Mouse (Mus musculus): Measurements from ENCODE around the gene Lrrn2. TPM values are rescaled to one million over a fixed set of nuclear protein-coding genes. Genes with fewer than 3 reads are reported as not detected.
"Not testable (repeated sequence)": the region's sequence is repeated elsewhere in the genome, so short reads cannot be mapped to it uniquely, and the experiment has no call there.

Gene Lrrn2
- total RNA-seq, 2 experiments from 2014 or later: 0.07 TPM; not detected in 1

DNA sequence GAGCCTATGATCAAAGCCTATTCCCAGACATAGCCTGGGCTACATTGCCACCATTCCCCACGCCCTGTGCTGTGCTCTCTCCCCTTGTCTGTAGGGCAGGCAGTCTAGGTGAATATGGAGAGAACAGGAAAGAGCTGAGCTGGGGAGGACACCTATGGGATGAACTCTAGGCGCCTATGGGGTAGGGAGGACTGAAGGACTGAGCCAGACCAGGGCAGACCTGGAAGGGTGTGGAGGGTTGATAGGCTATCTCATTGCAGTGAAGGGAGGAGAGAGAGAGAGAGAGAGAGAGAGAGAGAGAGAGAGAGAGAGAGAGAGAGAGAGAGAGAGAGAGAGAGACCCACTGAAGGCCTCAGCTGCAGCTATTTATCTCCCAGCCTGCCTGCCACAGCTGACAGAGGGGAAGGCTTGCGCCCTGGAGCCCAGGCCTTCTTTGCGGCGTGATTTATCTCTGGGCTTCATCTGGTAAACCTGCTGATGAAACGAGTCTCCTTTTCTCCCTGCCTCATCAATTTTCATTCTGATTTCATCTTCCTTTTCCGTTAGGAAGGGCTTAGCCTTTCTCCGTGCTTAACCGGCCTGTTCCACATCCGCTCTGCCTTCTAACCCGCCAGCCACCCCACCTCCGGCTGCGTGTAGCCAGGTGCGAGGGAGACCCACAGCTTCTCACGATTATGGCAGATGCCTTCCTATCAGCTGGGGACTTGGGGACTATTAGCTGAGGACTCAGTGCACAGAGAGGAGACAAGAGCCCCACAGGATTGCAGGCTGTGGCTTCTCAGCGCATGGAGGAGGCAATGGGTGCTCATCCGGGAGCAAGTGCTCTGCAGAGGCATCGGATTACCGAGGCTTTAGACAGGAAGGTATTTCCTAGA is 48.2 kb downstream of the Lrrn2 start:
- no peak for ATAC-seq (ENCODE audit: poor library complexity, severe bottlenecking)

DNA sequence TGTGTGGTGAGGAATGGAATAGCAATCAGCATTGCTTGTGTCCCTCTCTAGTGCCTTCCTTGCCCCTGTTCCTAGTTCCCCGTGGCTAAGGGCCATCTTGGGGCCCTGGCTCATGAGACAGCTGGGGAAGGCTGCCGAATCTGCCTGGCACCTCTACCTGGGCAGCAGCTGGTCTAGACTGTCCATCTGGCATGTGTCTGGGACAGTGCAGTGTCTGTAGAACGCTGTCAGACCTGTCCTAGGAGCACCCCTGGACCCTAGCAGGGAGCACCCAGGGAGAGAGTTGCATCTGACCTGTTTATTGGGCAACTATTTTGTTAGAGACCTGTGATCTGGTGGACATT is 48.8 kb downstream of the Lrrn2 start:
- ATAC-seq (ENCODE audit: poor library complexity, severe bottlenecking): no peak

DNA sequence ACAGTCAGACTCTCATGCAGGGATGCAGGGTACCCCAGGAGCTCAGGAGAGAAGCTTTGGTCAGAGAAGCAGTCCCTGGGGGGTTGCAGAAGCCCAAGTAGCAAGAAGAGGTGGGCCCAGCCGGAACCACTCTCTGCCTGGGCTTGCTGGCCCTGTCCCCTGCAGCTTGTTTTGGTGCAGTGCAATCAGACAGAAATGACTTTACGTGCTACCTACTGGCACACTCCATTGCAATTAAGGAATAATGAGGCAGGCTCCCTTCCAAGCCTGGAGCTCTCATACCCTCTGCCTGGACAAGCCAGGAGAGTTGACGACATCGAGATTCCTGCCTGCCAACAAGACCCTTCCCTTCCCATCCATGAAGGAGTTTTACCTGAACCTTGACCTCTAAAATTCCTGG is 50.2 kb downstream of the Lrrn2 start:
- no peak for ATAC-seq (ENCODE audit: poor library complexity, severe bottlenecking)

DNA sequence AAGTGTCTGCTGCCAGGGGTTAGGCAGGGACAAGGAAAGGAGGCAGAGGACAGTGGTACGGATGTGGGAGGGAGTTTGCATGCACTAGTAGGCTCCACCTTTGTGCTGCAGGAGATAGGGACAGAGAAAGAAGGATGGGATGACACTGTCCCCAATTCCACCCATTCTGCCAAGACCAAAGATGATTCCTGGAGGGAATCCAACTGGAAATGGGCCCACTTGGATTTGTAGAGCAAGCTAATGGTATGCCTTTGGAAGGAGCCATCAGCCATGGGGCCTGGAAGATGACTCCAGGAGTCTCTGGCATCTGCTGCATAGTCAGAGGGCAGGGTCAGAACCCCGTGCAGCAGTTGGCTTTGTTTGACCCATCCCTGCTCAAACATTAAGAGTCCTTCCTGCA is 52.3 kb downstream of the Lrrn2 start:
- no peak for ATAC-seq (ENCODE audit: poor library complexity, severe bottlenecking)

DNA sequence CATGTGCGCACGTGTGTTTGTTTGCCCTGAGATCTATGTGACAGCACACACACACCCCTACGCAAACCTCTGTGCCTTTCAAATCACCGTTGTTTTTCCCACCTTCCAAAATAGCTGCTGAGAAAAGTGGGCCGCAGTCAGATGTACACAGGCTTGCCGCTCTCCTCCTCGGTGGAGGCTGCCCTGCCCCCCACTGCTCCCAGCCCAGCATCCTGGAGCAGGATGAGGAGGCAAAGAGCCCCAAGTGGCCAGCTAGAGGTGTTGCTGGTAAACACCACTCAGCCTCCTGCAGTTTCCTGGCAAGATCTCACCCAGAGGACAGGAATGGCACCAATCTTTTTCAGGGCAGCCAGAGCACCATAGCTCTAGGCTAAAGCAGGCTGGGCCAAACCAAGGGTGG is 54.8 kb downstream of the Lrrn2 start:
- ATAC-seq (ENCODE audit: poor library complexity, severe bottlenecking): no peak

DNA sequence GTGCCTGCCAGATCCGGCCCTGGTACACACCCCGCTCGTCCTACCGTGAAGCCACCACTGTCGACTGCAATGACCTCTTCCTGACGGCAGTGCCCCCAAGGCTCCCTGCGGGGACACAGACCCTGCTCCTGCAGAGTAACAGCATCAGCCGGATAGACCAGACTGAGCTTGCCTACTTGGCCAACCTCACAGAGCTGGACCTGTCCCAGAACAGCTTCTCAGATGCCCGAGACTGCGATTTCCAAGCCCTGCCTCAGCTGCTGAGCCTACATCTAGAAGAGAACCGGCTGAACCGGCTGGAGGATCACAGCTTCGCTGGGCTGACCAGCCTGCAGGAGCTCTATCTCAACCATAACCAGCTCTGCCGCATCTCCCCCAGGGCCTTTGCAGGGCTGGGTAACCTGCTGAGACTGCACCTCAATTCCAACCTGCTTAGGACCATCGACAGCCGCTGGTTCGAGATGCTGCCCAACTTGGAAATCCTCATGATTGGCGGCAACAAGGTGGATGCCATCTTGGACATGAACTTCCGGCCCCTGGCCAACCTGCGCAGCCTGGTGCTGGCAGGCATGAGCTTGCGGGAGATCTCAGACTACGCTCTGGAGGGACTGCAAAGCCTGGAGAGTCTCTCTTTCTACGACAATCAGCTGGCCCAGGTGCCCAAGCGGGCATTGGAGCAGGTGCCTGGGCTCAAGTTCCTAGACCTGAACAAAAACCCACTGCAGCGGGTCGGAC is 57.4 kb downstream of the Lrrn2 start:
- ATAC-seq (ENCODE audit: poor library complexity, severe bottlenecking): no peak

DNA sequence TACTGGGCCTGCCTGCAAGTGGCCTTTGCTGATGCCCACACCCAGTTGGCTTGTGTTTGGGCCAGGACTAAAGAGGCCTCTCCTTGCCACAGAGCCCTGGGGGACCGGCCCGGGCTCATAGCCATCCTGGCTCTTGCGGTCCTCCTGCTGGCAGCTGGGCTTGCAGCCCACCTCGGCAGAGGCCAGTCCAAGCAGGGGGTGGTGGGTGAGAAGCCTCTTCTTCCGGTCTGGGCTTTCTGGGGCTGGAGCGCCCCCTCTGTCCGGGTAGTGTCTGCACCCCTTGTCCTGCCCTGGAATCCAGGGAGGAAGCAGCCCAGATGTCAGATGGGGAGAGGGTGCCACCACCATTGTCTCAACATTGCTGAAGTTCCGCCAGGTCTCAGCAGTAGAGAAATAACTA is 58.9 kb downstream of the Lrrn2 start:
- no peak for ATAC-seq (ENCODE audit: poor library complexity, severe bottlenecking)

DNA sequence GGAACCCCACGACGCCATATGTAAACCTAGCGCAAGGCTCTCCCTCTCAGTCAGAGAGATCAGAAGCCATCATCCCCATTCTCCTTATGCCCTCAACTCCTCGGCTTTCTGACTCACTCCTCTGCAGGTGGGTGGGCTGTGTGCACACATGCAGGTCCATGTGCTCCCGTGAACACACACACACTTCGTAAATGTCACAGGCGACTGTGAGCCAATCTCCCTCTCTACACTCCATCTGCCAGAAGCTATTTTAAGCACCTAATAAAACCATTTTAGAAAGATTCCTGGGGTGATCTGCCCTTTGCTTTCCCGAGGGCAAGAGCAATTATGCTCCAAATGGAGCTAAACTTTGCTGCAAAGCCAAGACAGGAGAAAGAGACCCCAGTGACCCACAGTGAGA is 65.8 kb downstream of the Lrrn2 start:
- ATAC-seq (ENCODE audit: poor library complexity, severe bottlenecking): no peak

DNA sequence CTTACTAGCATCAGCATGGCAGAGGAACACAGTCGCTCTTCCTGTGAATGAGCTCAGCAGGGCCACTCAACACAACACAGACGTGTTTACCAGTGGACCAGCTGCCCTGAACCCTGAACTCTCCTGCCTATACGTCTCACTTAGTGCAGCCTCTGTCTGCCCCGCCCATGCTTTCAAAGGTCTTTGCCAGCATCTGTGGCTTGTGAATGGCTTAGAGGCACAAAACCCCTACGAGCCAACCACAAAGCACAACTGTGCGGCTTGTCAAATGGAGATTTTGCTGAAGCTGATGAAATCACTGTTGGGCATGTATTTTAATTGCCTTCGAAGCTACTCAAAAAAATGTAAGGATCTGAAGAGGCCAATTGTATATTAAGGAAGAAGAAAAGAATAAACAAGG is 67.7 kb downstream of the Lrrn2 start:
- ATAC-seq (ENCODE audit: poor library complexity, severe bottlenecking): no peak

DNA sequence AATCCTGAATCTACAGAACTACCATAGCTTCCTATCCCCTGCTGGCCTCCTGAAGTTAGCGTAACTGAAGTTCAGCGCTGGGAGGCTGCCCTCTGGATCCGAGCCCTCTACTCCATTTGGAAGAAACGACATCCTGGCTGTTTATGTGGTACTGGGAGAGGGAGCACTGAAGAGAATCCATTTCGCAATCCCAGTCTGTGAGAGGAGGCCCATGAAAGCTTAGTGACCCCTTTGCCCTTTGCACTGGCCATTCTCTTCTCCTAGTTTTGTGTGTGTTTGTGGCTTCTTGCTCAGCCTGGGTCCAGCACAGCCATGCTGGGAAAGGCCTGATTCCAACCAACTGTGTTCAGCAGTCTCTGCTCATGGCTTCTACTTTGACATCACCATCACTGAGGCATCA is 76.7 kb downstream of the Lrrn2 start:
- ATAC-seq (ENCODE audit: poor library complexity, severe bottlenecking): no peak

DNA sequence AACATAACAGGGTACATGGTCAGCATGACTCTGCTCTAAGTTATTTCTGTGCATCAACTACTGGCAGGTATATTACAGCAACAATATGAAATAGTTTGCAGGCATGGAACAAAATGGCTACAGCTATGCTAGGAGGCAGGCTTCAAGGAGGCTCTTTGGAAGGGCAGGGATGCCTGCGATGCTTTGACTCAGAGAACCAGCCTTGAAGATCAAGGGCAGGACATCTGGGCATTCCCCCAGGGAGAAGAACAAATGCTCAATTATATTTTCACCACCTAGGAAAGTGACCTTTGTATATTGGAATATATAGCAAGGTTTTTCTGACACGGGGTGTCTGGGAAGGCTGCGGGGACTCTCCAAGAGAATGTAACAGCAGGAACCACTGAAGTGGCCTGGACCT is 81.7 kb downstream of the Lrrn2 start:
- ATAC-seq (ENCODE audit: poor library complexity, severe bottlenecking): no peak

DNA sequence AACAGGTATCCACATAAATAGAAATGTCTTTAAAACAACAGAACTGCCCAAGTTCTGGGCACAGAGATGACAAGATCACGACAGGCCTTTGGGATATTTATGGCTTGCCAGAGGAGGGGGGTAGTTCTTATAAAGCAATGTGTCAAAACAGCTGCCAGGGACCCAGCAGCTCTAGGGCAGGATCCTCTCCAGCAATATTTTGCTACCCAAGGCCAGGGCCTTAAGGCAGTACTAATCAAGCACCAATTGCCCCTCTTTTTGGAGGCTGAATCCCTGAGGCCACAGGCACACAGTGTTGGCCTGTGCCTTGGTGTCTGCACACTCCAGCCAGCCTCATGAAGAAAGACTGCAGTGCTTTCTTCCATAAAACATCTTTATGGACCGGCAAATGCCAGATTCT is 84.0 kb downstream of the Lrrn2 start:
- ATAC-seq (ENCODE audit: poor library complexity, severe bottlenecking): no peak

DNA sequence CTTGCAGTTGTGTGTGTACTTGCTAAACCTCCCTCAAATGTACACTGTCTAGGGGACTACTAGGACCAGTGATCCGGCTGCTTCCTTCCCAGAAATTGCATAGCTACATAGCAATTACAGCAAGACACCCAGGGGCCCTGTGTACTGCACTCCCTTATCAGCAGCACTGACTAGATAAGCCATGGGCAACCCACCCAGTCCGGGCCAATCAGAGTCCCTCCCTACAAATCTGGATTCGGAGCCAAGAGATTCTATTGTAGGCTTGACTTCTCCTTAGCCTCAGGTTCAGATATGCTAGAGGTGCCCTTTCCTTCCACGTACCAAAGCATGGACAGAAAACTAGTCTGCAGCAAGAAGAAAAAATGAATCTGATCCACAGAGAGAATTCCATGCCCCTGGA is 84.6 kb downstream of the Lrrn2 start:
- ATAC-seq (ENCODE audit: poor library complexity, severe bottlenecking): no peak

DNA sequence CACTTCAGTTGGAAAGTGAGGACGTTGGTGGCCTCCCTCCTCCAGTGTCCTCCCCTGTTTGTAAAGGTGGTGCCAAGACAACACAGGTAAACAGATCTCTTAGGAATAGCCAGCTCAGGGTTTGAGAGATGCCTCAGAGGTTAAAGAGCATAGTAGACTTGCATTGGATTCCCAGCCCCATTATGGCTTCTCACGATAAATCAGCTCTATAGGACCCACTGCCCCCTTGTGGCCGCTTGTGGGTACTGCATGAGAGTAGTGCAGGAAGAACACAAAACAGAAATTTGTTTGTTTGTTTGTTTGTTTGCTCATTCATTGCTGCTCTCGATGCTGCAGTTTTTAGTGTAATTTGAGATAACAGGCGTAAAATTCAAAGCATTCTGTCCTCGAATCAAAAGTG is 88.6 kb downstream of the Lrrn2 start:
- 0 out of 2 replicates have a peak, but pooled peaks have one; percentile 64 for ATAC-seq (ENCODE audit: poor library complexity, severe bottlenecking)

DNA sequence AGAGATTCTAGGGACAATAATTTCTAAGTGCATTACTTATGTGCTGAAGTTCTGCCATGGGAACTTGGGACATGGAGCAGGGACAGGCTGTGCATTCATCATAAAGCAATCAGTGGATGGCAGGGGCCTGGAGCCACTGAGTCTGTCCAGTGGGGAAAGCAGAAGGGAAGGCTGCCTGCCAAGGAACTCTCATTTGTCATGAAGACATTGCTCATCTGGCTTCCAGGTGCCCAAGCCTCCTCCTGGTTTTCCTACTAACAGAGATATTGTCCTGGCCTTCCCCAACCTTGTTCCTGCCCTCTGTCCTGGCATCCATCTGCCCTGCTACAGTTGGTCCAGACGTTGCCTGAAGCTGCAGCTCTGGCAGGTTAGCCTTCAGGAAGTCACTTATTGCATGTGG is 97.3 kb downstream of the Lrrn2 start:
- ATAC-seq (ENCODE audit: poor library complexity, severe bottlenecking): no peak

DNA sequence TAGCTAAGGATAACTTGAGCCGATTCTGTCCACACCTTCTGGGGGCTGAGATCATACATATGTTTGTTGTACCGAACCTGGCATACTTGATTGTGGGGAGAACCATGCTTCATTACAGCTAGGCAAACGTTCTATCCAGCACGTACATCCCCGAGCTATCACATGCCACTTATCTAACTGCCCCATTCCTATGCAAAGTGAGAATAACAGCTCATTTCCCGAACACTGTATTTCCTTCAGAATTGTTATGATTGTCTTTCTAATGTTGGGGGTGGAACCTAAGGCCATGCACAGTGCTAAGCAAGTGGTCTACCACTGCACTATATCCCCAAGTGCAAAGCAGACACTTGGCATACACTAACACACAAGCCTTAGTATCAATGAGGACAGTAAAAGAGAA is 101.2 kb downstream of the Lrrn2 start:
- ATAC-seq (ENCODE audit: poor library complexity, severe bottlenecking): no peak

DNA sequence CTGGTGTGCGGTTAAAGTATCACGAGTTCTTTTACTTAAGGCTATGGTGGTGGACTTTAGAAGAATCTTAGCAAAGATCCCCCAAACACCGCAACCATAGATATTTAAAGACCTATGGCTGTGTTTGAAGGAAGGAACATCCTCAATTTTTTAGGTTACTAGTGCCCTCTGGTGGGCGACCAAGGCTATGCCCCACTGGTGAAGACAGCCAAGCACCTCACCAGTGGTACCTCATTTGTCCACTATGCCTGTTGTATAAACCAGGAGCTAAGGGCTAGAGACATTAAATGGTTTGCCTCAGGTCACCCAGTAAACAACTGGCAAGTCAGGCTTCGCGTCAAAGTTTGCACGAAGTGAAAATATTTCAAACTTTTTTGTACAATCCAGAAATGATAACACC is 102.7 kb downstream of the Lrrn2 start:
- ATAC-seq (ENCODE audit: poor library complexity, severe bottlenecking): peak; percentile 80

DNA sequence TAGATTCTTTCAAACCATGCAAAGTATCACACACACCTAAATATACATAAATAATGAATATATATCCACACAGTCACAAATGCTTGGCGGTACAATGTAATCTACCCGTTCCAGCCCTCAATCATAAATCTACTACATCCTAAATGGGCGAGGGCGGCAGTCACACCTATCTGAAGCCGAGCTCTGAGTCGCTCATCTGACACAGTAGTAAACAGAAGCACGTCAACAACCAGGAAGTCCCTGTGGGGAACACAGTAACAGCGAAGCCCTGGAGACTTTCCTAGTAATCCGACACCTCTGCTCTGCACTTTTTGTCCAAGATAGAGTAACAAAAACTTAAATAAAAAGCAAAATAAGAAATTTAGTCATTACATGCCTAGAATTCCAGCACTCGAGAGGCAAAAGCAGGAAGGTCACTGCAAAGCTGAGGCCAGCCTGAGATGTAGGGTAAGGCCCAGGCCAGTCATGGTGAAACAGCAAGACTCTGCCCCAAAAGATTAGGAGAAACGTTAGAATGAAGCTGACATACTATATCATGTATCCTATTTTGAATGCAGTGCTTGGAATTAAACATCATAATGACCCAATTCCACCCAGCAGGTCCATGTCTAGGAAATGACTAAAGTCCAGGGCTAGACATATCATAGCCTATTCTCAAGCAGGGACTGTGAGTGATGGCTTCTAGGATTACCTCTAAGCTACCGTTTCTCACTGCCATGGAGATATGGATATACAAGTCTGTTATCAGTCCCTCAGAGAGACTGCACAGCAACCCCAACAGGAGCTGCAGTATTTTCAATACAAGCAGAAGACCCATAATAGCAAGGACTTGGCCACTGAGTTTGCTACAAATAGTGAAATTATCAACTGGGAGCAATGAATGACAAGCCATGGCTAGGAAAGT is 108.7 kb downstream of the Lrrn2 start:
- ATAC-seq (ENCODE audit: poor library complexity, severe bottlenecking): not testable (repeated sequence)

Measured in megakaryocyte, adult 5-6 weeks (primary cell).